Mouse (Mus musculus) thymus, postnatal 25 days (tissue): ENCODE data around the gene Pgghg.

ENCODE experiments used
- DNase-seq: peaks from one replicate; pipeline ENCODE4 v3.0.0; 2022

Pgghg gene

DNA sequence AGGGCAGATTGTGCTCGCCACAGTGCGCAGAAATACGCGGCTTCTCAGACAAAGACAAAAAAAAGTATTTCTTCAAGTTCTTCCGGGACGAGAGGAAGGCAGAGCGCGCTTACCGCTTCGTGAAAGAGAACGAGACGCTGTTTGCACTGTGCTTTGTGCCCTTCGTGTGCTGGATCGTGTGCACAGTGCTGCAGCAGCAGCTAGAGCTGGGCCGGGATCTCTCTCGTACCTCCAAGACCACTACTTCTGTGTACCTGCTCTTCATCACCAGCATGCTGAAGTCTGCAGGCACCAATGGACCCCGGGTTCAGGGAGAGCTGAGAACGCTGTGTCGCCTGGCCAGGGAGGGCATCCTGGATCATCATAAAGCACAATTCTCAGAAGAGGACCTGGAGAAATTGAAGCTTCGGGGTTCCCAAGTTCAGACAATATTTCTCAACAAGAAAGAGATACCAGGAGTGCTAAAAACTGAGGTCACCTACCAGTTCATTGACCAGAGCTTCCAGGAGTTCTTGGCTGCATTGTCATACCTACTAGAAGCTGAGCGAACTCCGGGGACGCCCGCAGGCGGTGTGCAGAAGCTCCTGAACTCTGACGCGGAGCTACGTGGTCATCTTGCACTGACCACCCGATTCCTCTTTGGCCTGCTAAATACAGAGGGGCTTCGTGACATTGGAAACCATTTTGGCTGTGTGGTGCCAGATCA, 18.0 kb upstream of the Pgghg start:
- peak; percentile 12 for DNase-seq

DNA sequence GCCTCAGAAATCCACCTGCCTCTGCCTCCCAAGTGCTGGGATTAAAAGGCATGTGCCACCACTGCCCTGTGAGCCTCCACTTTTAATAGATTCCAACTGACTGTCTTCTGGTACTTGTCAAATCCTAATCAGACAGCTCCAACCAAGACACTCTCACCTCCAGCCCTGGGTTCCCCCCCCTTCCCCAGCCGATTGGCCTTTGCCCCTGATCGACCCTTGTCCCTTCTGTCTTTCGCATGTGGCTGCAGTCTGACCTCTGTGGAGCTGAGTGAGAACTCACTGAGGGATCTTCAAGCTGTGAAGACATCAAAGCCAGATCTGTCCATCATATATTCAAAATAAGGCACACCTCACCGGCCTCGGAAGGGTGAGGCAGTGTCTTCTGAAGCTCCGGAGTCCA, 14.0 kb upstream of the Pgghg start:
- DNase-seq, result no peak

DNA sequence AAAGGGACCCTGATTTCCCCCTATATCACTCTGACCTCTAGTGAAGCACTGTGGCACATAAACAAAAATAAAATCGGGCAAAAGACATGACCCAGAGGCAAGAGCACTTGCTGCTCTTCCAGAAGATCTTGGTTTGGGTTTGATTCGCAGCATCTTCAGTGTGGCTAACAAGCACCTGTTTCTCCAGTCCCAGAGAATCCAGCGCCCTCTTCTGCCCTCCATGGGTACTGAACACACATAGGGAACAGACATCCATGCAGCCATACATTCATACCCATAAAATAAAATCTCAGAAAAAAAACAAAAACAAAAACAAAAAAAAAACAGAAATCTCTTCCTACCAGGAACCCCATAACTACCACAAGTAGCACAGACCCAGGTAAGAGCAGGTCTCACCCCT, 2.8 kb upstream of the Pgghg start:
- peak; percentile 34 for DNase-seq

- DNase-seq, result no peak
Observed at GRCm38 (mm10) chr7:140938896-140939295, 2.3 kb upstream of the Pgghg start.

DNA sequence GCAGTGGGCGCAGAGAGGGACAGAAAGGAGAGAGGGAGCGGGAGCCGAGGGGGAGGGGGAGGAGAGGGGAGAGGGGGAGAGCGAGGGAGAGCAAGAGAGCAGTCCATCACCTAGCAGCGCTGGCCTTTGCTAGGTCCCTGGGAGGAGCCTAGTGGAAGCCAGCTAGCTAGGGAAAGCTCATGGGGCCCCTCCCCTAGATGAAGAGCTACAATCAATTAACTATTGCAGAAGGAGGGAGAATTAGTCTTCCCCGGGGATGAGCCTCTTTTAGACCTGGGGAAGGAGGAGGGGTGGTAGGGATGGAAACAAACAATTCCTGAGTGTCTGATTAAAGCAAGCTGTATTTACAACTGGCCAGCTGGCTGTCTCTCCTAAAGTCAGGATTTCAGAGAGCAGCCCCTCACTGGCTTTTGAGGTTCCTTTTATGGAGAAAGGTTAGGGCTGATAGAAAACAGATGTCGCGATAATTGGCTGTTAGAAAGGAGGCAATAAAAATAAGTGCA, 1.5 kb upstream of the Pgghg start:
- no peak for DNase-seq

DNA sequence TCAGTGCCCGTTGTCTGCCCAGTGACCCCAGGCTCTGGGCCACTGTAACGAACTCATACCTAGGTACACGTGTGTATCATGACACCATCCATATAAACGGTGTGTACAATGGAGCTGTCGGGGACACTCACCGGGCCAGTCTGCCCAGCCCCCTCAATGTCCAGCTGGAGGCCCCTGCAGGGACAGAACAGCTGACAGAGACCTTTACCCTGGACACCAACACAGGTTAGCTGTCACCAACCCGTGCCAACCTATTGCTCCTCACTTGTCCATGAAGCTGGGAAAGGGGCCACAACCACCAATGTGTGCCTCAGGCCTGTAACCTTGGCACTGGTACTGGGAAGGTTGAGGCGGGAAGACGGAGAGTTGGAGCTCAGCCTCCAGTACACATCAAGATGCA, 1.1 kb downstream of the Pgghg start:
- no peak for DNase-seq

DNA sequence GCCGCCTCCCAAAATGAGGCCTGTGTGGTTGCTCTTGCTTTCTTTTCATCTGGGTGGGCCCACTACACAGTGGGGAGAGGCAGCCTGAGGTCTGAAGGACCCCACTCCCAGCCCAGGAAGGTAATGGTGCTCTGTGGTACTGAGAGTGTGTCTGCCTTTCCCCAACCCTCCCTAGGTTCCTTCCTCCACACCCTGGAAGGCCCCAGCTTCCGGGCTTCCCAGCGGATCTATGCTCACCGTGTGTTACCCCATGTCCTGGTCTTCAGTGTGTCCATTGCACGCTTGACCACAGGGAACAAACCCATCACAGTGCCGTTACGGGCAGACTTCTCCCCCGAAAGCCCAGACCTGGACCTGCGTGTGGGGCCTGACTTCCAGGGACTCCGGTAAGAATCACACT, 1.6 kb downstream of the Pgghg start:
- DNase-seq, result no peak

GRCm38 (mm10) chr7:140943356-140943755, 2.2 kb downstream of the Pgghg start:
- DNase-seq, result no peak

DNA sequence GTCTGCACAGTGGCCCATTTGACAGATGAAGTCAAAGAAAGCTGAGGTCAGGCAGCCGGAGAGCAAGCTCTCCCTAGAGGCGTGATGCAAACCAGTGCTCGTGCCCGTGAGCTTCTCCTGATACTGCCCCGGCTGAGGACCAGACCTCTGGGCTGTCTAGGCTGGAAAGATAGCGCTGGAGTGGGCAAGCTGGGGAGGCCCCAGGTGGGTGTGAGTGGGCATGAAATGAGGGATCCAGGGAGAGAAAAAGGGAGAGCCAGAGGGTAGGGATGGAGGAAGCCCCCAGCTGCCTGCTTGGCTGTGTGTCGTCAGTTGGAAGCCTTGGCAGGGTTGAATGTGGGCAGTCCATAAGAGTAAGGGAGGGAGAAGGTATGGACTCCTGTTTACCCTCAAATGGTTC, 3.0 kb downstream of the Pgghg start:
- DNase-seq, result no peak

GRCm38 (mm10) chr7:140945247-140945646, 4.1 kb downstream of the Pgghg start:
- DNase-seq, result no peak

- no peak for DNase-seq
Observed at GRCm38 (mm10) chr7:140946311-140946710, 5.1 kb downstream of the Pgghg start.

- DNase-seq, result no peak
Observed at GRCm38 (mm10) chr7:140946980-140947379, 5.8 kb downstream of the Pgghg start.

- DNase-seq, result no peak
Observed at GRCm38 (mm10) chr7:140948161-140948560, 7.0 kb downstream of the Pgghg start.

- DNase-seq, result no peak
Observed at GRCm38 (mm10) chr7:140949255-140949654, 8.1 kb downstream of the Pgghg start.

- no peak for DNase-seq
Observed at GRCm38 (mm10) chr7:140949824-140950530, 8.8 kb downstream of the Pgghg start, which contains the start of gene Ifitm5. TSS of gene Ifitm5 (minus strand) at chr7:140950291.

DNA sequence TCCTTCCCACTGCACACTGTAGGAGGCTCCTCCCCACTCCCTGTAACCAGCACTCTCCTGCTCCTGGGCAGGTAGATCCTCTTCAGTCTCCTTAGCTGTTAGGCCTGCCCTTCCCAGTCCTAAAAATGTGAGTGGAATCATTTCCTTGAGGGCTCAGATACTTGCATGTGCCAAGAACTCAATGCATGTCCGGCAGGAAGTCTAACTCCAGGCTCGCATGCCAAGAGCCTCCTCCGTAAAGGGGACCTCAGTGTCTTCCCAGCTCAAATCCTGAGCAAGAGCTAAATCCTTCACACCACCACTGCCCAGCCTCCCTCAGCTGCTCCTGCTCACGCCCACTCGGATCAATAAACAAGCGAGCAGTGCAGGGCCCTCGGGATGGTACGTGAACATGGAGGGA, 9.9 kb downstream of the Pgghg start:
- no peak for DNase-seq

- no peak for DNase-seq
Observed at GRCm38 (mm10) chr7:140951765-140952164, 10.6 kb downstream of the Pgghg start.

DNA sequence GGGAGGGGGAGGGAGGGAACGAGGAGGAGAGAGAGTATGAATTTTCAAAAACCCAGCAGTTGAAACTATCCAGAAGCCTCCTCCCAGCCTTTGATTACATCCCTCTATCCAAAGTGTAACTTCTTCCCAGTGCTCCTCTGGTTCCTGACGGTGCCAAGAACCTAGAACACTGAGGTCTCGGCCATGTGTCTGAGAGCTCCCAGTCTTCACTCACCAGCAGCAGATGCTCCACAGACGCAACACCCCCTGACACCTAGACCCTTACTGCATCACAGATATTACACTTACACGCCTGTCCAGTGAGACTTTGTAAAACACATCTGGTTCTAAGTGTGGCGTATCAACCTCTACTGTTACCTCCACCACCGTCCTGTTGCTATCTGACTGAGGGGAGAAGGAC, 11.2 kb downstream of the Pgghg start:
- no peak for DNase-seq

GRCm38 (mm10) chr7:140953133-140953532, 11.9 kb downstream of the Pgghg start:
- no peak for DNase-seq

DNA sequence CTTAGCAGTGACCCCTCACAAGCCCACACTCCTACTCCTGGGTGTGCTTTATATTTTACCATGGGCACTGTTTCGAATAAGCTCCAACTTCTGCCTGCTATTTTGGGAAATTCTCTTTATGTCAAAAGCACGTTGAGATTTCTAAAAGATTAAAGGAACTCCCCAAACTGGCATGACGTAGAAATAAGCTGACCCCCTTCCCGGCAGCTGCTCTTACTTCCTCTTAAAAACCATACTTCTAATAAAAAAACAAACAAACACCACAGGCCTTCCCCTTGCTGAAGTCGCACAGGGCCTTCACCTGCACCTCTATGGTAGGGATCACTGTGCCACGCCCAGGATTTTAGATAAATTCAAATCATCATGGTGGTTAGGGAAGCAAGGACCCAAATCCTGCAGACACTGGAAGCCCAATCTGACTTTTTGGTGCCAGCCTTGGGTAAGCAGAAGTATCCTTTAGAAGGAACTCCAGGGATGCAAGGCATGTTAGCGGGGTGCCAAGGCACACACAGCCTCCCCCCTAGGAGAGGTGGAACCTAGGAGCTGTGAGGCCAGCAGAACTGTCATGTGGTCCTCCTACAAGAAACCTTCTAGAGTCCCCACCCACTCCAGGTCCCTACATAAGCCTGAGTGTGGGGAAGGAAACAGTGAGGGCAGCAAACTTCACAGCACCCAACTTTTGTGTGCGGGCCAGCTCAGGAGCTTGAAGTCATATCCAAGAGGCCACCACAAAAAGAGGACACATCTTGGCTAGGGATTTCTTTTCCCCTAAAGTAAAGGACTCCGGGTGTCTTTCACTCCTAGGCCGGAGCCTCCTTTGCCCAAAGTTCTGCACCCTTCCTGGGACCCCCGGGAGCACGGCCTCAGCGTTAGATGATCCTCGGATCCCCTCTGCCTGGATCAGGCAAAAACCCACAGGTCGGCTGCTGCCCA, 12.9 kb downstream of the Pgghg start:
- DNase-seq, result no peak

GRCm38 (mm10) chr7:140954733-140955071, 13.5 kb downstream of the Pgghg start:
- DNase-seq, result no peak

GRCm38 (mm10) chr7:140955342-140955741, 14.2 kb downstream of the Pgghg start:
- DNase-seq, result no peak
